Mouse (Mus musculus) C2C12 (cell line): Measurements from ENCODE around the gene Fam160a2.
"Not testable (repeated sequence)": the region's sequence is repeated elsewhere in the genome, so short reads cannot be mapped to it uniquely, and the experiment has no call there.

ENCODE experiments used
- CEBPB ChIP-seq: IDR thresholded peaks from one replicate; pipeline ENCODE4 v1.6.1; 2011; ENCODE audit warnings: low read depth, mild to moderate bottlenecking, control low read depth, moderate library complexity
- CTCF ChIP-seq: IDR thresholded peaks from one replicate; pipeline ENCODE4 v1.5.1; 2011; ENCODE audit not compliant: control insufficient read depth, insufficient read depth, insufficient read length
- FOSL1 ChIP-seq: IDR thresholded peaks from one replicate; pipeline ENCODE4 v1.8.0; 2011; ENCODE audit warnings: mild to moderate bottlenecking, low read length; ENCODE audit not compliant: poor library complexity, insufficient read depth, severe bottlenecking
- MAX ChIP-seq: IDR thresholded peaks from one replicate; pipeline ENCODE4 v1.6.1; 2011; ENCODE audit warnings: mild to moderate bottlenecking, control low read depth
- MYOD1 ChIP-seq: IDR thresholded peaks from one replicate; pipeline ENCODE4 v1.6.1; 2011; ENCODE audit warnings: low read depth; ENCODE audit not compliant: control insufficient read depth, insufficient read length
- MYOG ChIP-seq: IDR thresholded peaks from one replicate; pipeline ENCODE4 v1.6.1; 2011; ENCODE audit not compliant: control insufficient read depth, insufficient read length; ENCODE audit errors: extremely low read depth
- USF1 ChIP-seq: IDR thresholded peaks from one replicate; pipeline ENCODE4 v1.6.1; 2011; ENCODE audit warnings: low read depth, mild to moderate bottlenecking, control low read depth, moderate library complexity

GRCm38 (mm10) chr7:105356487-105356886, 43.4 kb downstream of the Fam160a2 start:
- not testable (repeated sequence) for TF ChIP-seq FOSL1, CTCF, CEBPB, MAX, USF1, MYOD1, MYOG
